Mouse (Mus musculus) forebrain, embryonic 12.5 days (tissue): ENCODE measurements around the gene Zfp410. TPM values are rescaled to one million over a fixed set of nuclear protein-coding genes. Genes with fewer than 3 reads are reported as not detected.

Source experiments
- polyA plus RNA-seq: library from polyadenylated mRNA; unstranded; fragments of >200 nt; fragmentation: Nextera tagmentation; extraction: Ambion mirVana; gene quantifications from 2 replicates; pipeline ENCODE4 v1.2.1, GENCODE M21; 2016

The Zfp410 gene
- polyA plus RNA-seq, 1 experiment from 2014 or later: 114 TPM

Other genes starting within 250 kb of the Zfp410 start
- not detected in 2 replicates for gene Acot5, start 247.5 kb upstream of the Zfp410 start, polyA plus RNA-seq
- 0.97 and 1.0 TPM in 2 replicates for gene Acot6, start 216.2 kb upstream of the Zfp410 start, polyA plus RNA-seq
- 6.8 and 7.8 TPM in 2 replicates for gene Dnal1, start 202.5 kb upstream of the Zfp410 start, polyA plus RNA-seq
- gene Pnma1, start 168.4 kb upstream of the Zfp410 start, polyA plus RNA-seq: 2.8 and 3.4 TPM in 2 replicates
- gene Elmsan1, start 98.0 kb upstream of the Zfp410 start, polyA plus RNA-seq: 6.8 and 7.8 TPM in 2 replicates
- gene Ptgr2, start 31.6 kb upstream of the Zfp410 start, polyA plus RNA-seq: 15.3 and 16.4 TPM in 2 replicates
- gene Coq6, start 44.8 kb downstream of the Zfp410 start, polyA plus RNA-seq: 39.5 and 40.5 TPM in 2 replicates
- 11.6 and 12.0 TPM in 2 replicates for gene Fam161b, start 45.0 kb downstream of the Zfp410 start, polyA plus RNA-seq
- gene Entpd5, start 92.2 kb downstream of the Zfp410 start, polyA plus RNA-seq: 11.0 and 13.8 TPM in 2 replicates
- 2.1 and 3.3 TPM in 2 replicates for gene Bbof1, start 92.2 kb downstream of the Zfp410 start, polyA plus RNA-seq
- 28.7 and 29.9 TPM in 2 replicates for gene Rnf113a2, start 100.3 kb downstream of the Zfp410 start, polyA plus RNA-seq
- 26.6 and 26.8 TPM in 2 replicates for gene Aldh6a1, start 134.2 kb downstream of the Zfp410 start, polyA plus RNA-seq
- gene Lin52, start 134.6 kb downstream of the Zfp410 start, polyA plus RNA-seq: 37.5 and 39.2 TPM in 2 replicates